Mouse (Mus musculus) brown adipose tissue, adult 24 weeks (tissue): ENCODE data around the gene Stk24. TPM values are rescaled to one million over a fixed set of nuclear protein-coding genes. Genes with fewer than 3 reads are reported as not detected.
"Not testable (repeated sequence)": the region's sequence is repeated elsewhere in the genome, so short reads cannot be mapped to it uniquely, and the experiment has no call there.

Source experiments
- H3K27ac ChIP-seq: fragments of 200-500 bp; replicated peaks from 2 replicates; pipeline ENCODE4 v1.5.1; 2012; ENCODE audit warnings: low read depth, mild to moderate bottlenecking, low read length
- H3K4me1 ChIP-seq: fragments of 200-500 bp; 2 replicates; pipeline ENCODE4 v1.6.1; 2012; ENCODE audit warnings: low read length, mixed read lengths; ENCODE audit not compliant: control insufficient read depth, insufficient read depth, insufficient read length
- H3K4me3 ChIP-seq: fragments of 200-500 bp; 2 replicates; pipeline ENCODE4 v1.5.1; 2012; ENCODE audit warnings: low read depth, mild to moderate bottlenecking, low read length, moderate library complexity; ENCODE audit not compliant: insufficient read depth
- polyA plus RNA-seq: library from polyadenylated mRNA; stranded (reverse); fragments of >200 nt; gene quantifications from 2 replicates; pipeline ENCODE4 v1.2.4, GENCODE M21; 2012; ENCODE audit not compliant: missing spikeins, insufficient read depth, insufficient read length

Gene Stk24
- polyA plus RNA-seq, result 23.0 and 30.9 TPM in 2 replicates

- Histone ChIP-seq H3K4me3 (peak within 1 kb of the TSS; percentile 88), H3K4me1 (peaks cover 9% of the 10 kb centered on the region), H3K27ac (peak within 1 kb of the TSS; percentile 96)
Observed at GRCm38 (mm10) chr14:121379827-121380145, at the start of gene Stk24. Stk24 (minus strand) TSS chr14:121380011.

GRCm38 (mm10) chr14:121428148-121428547 is 48.3 kb upstream of the Stk24 start:
- no peak overlapping the region for H3K4me3 ChIP-seq
- H3K4me1 ChIP-seq, result peaks cover 7% of the 10 kb centered on the region; the same call in 1 of the 2 replicates
- H3K27ac ChIP-seq, result no peak overlapping the region

- Histone ChIP-seq H3K4me3 (no peak overlapping the region), H3K4me1 (peaks cover 16% of the 10 kb centered on the region; the same call in 1 of the 2 replicates), H3K27ac (no peak overlapping the region)
Observed at GRCm38 (mm10) chr14:121426743-121427142, 46.9 kb upstream of the Stk24 start.

DNA sequence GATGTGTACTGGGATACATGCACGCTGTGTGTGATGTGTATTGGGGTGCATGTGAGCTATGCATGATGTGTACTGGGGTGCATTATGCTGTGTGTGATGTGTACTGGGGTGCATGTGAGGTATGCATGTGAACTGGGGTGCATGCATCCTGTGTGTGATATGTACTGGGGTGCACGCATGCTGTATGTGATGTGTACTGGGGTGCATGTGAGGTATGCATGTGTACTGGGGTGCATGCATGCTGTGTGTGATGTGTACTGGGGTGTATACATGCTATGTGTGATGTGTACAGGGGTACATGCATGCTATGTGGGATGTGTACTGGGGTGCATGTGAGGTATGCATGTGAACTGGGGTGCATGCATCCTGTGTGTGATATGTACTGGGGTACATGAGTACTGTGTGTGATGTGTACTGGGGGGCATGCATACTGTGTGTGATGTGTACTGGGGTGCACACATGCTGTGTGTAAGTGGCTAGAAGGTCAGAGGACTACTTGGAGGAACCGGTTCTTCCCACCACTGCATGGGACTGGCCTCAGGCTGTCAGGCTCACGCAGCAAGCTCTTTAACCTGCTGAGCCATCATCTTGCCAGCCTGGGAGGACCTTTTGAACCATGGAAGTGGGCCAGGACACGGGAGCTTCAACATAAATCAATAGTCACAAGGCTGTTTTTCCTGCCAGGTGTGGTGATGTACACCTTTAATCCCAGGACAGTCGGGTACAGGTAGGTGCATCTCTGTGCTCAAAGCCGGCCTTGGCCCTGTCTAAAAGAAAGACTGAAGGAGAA is 45.4 kb upstream of the Stk24 start:
- no peak overlapping the region for H3K27ac ChIP-seq
- H3K4me3 ChIP-seq, result no peak overlapping the region
- H3K4me1 ChIP-seq, result peaks cover 16% of the 10 kb centered on the region; the same call in 1 of the 2 replicates

DNA sequence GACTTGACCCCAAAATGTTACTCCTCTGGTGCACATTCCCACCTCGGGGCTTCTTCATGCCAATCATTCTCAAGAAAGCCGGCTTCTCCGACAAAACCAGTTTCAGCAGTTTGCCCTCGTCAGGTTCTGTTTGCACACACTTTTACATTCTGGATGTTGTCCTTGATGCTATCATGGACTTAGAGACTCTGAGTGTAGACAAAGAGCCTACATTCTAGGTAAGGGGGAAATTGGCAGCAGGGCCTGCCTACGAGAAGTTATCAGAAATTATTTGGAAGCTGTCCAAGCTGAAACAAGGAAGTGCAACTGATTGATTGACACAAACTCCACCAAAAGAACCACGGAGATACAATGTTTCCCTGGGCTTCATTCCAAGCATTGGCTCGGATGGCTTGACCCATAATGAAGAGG is 43.5 kb upstream of the Stk24 start:
- Histone ChIP-seq H3K4me3 (no peak overlapping the region), H3K4me1 (peaks cover 16% of the 10 kb centered on the region; the same call in 1 of the 2 replicates), H3K27ac (peak overlapping the region; percentile 68)

- H3K4me3 ChIP-seq, result 0 out of 2 replicates have a peak overlapping the region, but pooled peaks have one; percentile 5
Observed at GRCm38 (mm10) chr14:121422664-121423340, 43.0 kb upstream of the Stk24 start.

DNA sequence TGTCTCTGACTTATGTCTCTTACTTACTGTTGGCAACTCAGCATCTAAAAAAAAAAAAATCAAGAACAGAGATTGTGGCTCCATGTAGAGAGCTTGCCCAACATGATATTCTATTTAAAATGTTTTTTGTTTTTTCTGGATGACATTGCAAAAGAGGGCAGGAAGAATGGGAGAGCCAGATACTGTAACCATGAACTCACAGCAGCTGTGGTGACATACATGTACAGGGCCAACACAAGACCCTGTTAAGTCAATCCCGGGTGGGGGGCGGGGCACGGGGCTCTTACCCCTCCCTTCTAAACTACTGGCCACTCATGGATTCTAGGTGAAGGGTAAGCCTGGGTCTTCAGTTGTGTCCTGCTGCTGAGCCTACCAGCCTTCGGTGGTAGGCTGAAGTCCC is 42.2 kb upstream of the Stk24 start:
- H3K4me3 ChIP-seq, result no peak overlapping the region
- peaks cover 16% of the 10 kb centered on the region; the same call in 1 of the 2 replicates for H3K4me1 ChIP-seq
- peak overlapping the region; percentile 80 for H3K27ac ChIP-seq

More at GRCm38 (mm10) chr14:121422664-121423340, 43.0 kb upstream of the Stk24 start:
- Histone ChIP-seq H3K4me1 (peaks cover 16% of the 10 kb centered on the region; the same call in 1 of the 2 replicates), H3K27ac (peak overlapping the region; percentile 80)

DNA sequence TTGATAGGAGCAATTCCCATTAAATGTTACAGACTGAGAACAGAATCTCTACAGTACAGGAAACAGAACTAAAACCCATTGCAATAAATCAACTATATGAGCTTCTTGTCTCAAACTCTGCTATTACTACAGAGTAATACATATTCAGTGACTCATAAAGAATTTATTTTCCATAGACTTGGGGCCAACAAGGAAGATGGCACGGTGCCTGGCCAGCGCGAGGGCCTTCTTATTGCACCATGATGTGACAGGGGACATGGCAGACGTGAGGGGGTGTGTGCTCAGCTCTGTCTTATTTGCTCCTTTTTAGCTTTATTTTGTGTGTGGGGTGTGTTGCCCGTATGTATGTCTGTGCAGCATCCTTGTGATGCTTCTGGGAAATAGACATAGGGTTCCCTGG is 37.8 kb upstream of the Stk24 start:
- Histone ChIP-seq H3K4me1 (peaks cover 5% of the 10 kb centered on the region; the same call in 1 of the 2 replicates), H3K27ac (no peak overlapping the region)

DNA sequence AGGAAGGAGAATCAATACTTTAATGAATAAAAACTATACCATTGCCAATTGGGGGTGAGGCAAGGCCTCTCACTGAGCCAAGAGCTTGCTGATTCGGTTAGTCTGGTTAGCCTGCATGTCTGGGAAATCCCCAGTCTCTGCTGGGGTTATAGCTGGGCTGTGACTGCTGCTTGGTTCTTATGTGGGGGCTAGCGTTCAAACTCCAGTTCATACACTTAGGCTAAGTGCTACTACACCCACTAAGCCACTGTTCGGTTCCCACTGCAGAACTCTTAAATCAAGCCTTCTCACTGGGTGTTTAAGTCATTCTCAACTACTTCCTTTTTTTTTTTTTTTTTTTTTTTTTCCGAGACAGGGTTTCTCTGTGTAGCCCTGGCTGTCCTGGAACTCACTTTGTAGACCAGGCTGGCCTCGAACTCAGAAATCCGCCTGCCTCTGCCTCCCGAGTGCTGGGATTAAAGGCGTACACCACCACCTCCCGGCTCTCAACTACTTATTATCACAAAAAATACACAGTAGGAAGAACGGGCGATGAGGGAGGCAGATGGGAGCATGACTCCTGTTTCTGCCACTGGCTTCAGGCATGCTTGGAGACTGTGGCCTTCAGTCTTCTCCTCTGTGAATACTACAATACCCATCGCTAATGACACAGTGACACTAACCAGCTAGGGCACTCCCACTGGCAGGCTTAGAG is 37.0 kb upstream of the Stk24 start:
- H3K4me3 ChIP-seq, result no peak overlapping the region
- no peak overlapping the region for H3K27ac ChIP-seq
- H3K4me1 ChIP-seq, result no peaks in the 10 kb centered on the region

More for the DNA sequence above, 37.8 kb upstream of the Stk24 start:
- H3K4me3 ChIP-seq, result no peak overlapping the region

GRCm38 (mm10) chr14:121414635-121415241 is 34.9 kb upstream of the Stk24 start:
- Histone ChIP-seq H3K27ac (no peak overlapping the region), H3K4me3 (no peak overlapping the region), H3K4me1 (no peaks in the 10 kb centered on the region)

DNA sequence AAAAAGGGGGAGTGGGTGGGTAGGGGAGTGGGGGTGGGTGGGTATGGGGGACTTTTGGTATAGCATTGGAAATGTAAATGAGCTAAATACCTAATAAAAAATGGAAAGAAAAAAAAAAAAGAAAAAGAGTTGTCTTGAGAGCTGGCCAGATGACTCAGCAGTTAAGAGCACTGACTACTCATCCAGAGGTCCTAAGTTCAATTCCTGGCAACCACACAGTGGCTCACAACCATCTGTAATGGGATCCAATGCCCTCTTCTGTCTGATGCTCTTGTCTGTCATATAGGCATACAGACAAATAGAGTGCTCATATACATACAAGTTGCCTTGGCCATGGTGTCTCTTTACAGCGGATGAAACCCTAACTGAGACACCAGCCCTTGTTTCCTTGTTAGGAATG is 33.9 kb upstream of the Stk24 start:
- H3K4me3 ChIP-seq, H3K27ac ChIP-seq, H3K4me1 ChIP-seq: not testable (repeated sequence)

DNA sequence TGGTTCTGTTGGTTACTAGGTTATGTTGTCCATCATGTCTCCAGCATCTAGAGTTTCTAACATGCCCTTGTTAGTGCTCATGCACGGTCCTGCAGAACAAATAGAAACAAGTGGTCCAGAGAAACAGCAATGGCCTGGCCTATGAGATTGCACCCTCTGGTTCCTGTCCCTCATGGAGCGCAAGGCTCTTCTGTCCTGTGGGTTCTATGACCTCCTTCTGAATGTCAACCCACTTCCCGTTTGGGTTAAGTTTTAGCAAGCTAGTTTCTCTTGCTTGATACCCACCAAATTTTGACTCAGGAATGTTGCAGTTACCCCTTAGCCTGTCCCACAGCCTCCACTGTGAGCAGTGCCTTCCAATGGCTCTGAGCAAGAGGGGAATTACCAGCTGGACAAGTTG is 29.1 kb upstream of the Stk24 start:
- Histone ChIP-seq H3K4me3 (no peak overlapping the region), H3K27ac (no peak overlapping the region), H3K4me1 (no peaks in the 10 kb centered on the region)

- Histone ChIP-seq H3K27ac (no peak overlapping the region), H3K4me3 (no peak overlapping the region), H3K4me1 (no peaks in the 10 kb centered on the region)
Observed at GRCm38 (mm10) chr14:121406943-121407342, 27.1 kb upstream of the Stk24 start.

DNA sequence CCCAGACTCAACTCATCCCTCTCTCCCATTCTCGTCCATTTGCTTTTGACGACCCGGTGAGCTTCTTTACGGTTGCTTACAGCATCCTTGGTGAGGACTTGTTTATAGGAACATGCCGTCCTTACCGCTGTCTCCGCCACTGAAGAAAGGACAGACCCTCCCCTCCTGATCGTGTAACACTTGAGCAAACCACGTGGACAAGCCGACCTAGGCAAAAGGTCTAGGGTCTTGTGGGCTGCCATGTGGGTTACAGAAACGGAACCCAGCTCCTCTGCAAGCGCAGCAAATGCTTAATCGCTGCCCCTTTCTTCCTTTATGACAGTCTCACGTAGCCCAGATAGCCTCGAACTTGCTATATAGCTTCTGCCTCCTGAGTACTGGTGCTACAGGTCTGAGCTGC is 25.7 kb upstream of the Stk24 start:
- H3K4me3 ChIP-seq, result no peak overlapping the region
- H3K4me1 ChIP-seq, result no peaks in the 10 kb centered on the region
- no peak overlapping the region for H3K27ac ChIP-seq

DNA sequence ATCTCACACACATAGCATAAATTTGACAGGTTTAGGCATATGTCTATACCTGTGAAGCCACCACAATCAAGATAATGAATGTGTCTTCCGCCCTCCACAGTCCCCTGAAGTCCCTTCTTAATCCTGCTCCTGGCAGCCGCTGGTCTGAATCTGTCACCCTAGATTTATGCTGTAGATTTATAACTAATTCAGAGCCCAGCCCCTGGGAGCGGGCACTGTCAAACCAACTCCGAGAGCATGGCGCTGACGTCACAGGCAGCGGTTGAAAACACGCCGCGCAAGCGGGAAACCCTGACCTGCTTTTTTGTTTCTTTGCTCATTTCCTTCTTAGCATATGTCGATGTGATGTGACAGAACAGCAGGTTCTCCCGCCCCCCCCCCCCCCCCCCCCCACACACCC is 25.3 kb upstream of the Stk24 start:
- no peak overlapping the region for H3K27ac ChIP-seq
- H3K4me1 ChIP-seq, result no peaks in the 10 kb centered on the region
- H3K4me3 ChIP-seq, result no peak overlapping the region
